Mouse (Mus musculus): ENCODE results near the gene Cdan1. TPM values are rescaled to one million over a fixed set of nuclear protein-coding genes. Genes with fewer than 3 reads are reported as not detected.
A peak's percentile ranks its signal among the peaks of the same experiment; 100 is the strongest.

Cdan1 gene
- 7.9 and 10.3 TPM in 2 replicates for polyA plus RNA-seq (2014; fragmentation: Nextera tagmentation; extraction: Ambion mirVana)

DNA sequence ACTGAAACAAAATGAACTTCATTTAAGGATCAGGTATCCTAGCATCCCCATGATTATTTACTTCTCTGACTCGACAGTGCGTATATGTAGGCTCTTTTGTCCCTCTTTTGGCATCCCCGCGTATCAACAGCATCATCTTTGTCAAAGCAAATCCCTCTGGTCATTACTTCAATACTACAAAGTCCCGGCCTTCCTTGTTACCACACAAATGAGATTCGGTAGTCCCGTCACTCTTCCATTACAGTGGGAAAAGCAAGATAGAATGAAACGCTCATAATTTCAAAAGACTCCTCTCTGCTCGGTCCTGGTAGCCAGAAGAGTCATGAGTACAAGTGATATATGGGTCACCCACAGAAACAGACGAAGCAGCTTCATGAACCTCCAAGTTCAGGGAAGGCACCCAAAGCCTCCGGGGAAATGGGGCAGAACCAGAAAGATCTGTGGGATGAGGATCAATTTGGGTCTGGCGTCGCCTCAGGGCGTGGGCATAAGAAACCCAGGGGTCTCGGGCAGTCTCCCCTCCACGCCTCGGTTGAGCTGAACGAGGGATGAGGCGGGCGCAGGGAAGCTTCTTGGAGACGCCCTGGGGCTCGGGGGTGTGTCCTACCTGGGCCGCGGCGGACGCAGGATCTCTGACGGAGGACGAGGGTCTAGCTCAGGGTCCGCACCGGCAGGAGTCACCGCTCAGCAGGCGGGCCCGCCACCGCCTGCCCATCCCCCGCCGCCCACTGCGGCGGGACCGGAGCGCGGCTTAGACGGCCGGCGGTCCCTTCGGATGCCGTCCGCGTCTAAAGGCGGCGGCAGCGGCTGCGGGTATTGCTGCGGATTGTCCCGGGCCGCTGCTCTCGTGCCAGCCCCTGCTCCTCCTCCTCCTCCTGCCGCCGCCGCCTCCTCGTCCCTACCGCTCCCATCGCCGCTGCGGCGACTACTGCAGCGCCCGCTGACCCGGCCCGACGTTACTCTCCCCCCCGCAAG is at the start of gene Cdan1:
Cdan1 (minus strand) TSS at position 680 of the 975 bp plus-strand sequence.
- Histone ChIP-seq H3K9me3 (ENCODE audit: control insufficient read depth, low read depth, low read length) (no peaks in the 10 kb centered on the region), H3K4me1 (ENCODE audit: control insufficient read depth, insufficient read depth, low read length) (peaks cover 5% of the 10 kb centered on the region; the same call in 1 of the 2 replicates), H3K27me3 (ENCODE audit: control insufficient read depth, insufficient read depth, low read length) (no peaks in the 10 kb centered on the region), H3K9ac (replicated peaks; ENCODE audit: low read depth, low read length) (peak within 1 kb of the TSS; percentile 41), H3K27ac (ENCODE audit: low read length) (no peak within 1 kb of the TSS), H3K36me3 (ENCODE audit: control insufficient read depth, insufficient read depth, low read length) (no peaks in the 10 kb centered on the region), H3K4me2 (replicated peaks; ENCODE audit: low read depth, low read length) (peak within 1 kb of the TSS; percentile 64), H3K4me3 (ENCODE audit: low read depth, low read length) (peak within 1 kb of the TSS; percentile 58)
- under 1% methylated on average over 61 of the region's 71 CpGs for WGBS
- ATAC-seq (ENCODE audit: insufficient number of reproducible peaks, insufficient read depth, low FRiP score, low read depth) = peak; percentile 55

DNA sequence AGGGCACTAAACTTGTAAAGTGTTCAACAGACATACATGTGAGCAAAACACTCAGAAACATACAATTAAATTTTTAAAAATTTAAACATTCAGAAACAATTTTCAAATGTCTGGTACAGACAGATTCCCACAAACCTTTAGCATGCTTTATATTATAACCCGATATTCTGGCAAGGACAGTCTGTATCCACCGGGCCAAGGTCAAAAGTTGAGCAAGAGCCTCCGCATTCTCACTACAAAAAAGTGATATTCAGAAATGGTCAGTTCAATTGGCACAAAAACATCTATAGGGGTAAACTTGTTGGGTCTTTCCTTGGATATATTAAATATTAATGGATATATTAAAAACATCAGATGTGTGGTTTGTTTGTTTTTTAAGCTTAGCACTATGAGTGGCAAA is 46.4 kb upstream of the Cdan1 start:
- Histone ChIP-seq H3K4me2 (replicated peaks; ENCODE audit: low read depth, low read length) (no peak overlapping the region), H3K27ac (ENCODE audit: low read length) (no peak overlapping the region), H3K4me3 (ENCODE audit: low read depth, low read length) (no peak overlapping the region), H3K9me3 (ENCODE audit: control insufficient read depth, low read depth, low read length) (no peaks in the 10 kb centered on the region), H3K36me3 (ENCODE audit: control insufficient read depth, insufficient read depth, low read length) (peaks cover 51% of the 10 kb centered on the region), H3K27me3 (ENCODE audit: control insufficient read depth, insufficient read depth, low read length) (no peaks in the 10 kb centered on the region), H3K9ac (replicated peaks; ENCODE audit: low read depth, low read length) (no peak overlapping the region), H3K4me1 (ENCODE audit: control insufficient read depth, insufficient read depth, low read length) (no peaks in the 10 kb centered on the region)
- ATAC-seq (ENCODE audit: insufficient number of reproducible peaks, insufficient read depth, low FRiP score, low read depth) = no peak
- WGBS = 95% methylated on average over 3 of the region's 3 CpGs

DNA sequence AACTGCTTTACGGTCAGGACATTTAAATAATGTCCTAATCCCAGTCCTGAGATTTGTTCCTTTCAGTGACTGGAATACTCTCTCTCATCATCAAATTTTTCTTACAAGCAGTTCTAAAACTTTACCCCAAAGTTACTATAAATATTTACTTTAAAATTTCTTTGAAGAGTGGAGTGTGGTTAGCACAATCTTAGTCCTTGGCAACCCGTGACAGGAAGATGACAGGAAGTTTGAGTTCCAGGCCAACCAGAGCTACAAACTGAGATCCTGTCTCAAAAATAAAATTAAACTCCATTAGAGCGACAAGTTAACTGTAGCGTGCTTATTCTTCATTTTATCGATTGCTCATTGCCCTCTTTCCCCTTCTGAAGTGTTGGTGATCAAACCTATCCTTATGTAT is 37.7 kb upstream of the Cdan1 start:
- Histone ChIP-seq H3K4me2 (replicated peaks; ENCODE audit: low read depth, low read length) (no peak overlapping the region), H3K27me3 (ENCODE audit: control insufficient read depth, insufficient read depth, low read length) (no peaks in the 10 kb centered on the region), H3K9me3 (ENCODE audit: control insufficient read depth, low read depth, low read length) (no peaks in the 10 kb centered on the region), H3K27ac (ENCODE audit: low read length) (no peak overlapping the region), H3K4me3 (ENCODE audit: low read depth, low read length) (no peak overlapping the region), H3K4me1 (ENCODE audit: control insufficient read depth, insufficient read depth, low read length) (no peaks in the 10 kb centered on the region), H3K36me3 (ENCODE audit: control insufficient read depth, insufficient read depth, low read length) (peaks cover 23% of the 10 kb centered on the region), H3K9ac (replicated peaks; ENCODE audit: low read depth, low read length) (no peak overlapping the region)
- WGBS = 73% methylated on average over 5 of the region's 5 CpGs
- ATAC-seq (ENCODE audit: insufficient number of reproducible peaks, insufficient read depth, low FRiP score, low read depth) = no peak

DNA sequence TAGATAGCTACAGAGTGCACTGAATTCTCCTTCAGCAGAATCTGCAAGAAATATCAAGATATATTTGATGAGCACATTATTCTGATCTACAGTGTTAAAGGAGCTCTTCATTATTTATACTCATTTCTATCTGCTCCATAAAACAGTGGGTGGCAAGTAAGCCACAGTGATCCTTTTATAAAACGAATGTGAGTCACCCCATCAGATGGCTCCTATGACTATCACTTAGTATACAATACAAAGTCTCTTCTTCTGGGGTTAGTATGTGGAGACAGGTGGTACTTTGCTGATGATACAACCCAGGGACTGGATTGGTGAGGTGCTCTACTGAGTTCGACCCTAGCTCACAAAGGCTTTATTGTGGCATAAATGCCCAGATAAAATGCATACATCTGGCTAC is 23.3 kb upstream of the Cdan1 start:
- Histone ChIP-seq H3K9me3 (ENCODE audit: control insufficient read depth, low read depth, low read length) (no peaks in the 10 kb centered on the region), H3K4me2 (replicated peaks; ENCODE audit: low read depth, low read length) (no peak overlapping the region), H3K4me1 (ENCODE audit: control insufficient read depth, insufficient read depth, low read length) (no peaks in the 10 kb centered on the region), H3K9ac (replicated peaks; ENCODE audit: low read depth, low read length) (no peak overlapping the region), H3K27ac (ENCODE audit: low read length) (no peak overlapping the region), H3K27me3 (ENCODE audit: control insufficient read depth, insufficient read depth, low read length) (no peaks in the 10 kb centered on the region), H3K4me3 (ENCODE audit: low read depth, low read length) (no peak overlapping the region), H3K36me3 (ENCODE audit: control insufficient read depth, insufficient read depth, low read length) (peaks cover 30% of the 10 kb centered on the region; the same call in 1 of the 2 replicates)
- ATAC-seq (ENCODE audit: insufficient number of reproducible peaks, insufficient read depth, low FRiP score, low read depth) = no peak
- WGBS = 82% methylated on average over 2 of the region's 2 CpGs

DNA sequence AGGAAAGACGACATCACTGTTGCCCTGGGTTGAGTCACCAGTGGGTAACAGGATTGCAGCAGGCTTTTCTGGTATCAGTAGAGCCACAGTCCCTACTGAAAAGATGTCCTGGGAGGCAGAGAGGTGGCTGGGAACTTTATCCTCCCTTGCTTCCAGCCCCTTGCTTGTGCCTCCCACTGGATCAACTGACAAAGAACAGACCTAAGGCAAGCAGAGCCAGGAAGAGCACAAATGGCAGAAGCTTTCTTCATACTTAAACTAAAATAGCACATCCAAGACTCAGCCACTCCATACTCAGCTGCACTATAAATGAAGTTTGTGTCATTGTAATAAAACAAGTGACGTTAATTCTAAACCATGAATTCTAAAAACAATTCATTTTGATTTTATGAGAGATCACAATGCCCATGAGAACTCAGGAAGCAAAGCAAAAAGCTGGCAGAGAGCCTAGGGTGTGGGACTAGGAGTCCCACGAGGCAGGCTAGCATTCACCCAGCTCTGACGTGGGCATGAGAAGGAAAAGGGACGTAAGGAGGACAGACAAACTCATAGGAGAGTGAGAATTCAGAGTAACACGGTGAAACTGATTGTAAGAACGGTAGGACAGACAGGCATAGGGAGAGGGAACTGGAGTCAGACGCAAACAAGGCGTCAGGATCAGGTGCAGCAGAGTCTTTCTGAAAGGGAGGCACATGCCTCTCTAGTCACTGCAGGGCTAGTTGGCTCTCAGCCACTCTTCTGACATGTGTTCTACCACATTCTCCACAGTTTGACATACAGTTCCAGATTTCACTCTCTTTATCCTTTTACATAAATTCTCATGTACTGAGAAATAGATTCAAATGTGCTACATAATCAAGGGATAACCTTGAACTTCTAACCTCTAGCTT is 21.8 kb upstream of the Cdan1 start:
- 78% methylated on average over 9 of the region's 9 CpGs for whole genome bisulfite sequencing
- no peaks in the 10 kb centered on the region for H3K4me1 ChIP-seq (ENCODE audit: control insufficient read depth, insufficient read depth, low read length)
- H3K4me3 ChIP-seq (ENCODE audit: low read depth, low read length) = no peak overlapping the region
- no peaks in the 10 kb centered on the region for H3K27me3 ChIP-seq (ENCODE audit: control insufficient read depth, insufficient read depth, low read length)
- H3K4me2 ChIP-seq (replicated peaks; ENCODE audit: low read depth, low read length) = no peak overlapping the region
- H3K9me3 ChIP-seq (ENCODE audit: control insufficient read depth, low read depth, low read length) = no peaks in the 10 kb centered on the region
- H3K27ac ChIP-seq (ENCODE audit: low read length) = peak overlapping the region; percentile 17; the same call in 1 of the 2 replicates
- H3K9ac ChIP-seq (replicated peaks; ENCODE audit: low read depth, low read length) = no peak overlapping the region
- no peak for ATAC-seq (ENCODE audit: insufficient number of reproducible peaks, insufficient read depth, low FRiP score, low read depth)
- H3K36me3 ChIP-seq (ENCODE audit: control insufficient read depth, insufficient read depth, low read length) = peaks cover 35% of the 10 kb centered on the region; the same call in 1 of the 2 replicates

DNA sequence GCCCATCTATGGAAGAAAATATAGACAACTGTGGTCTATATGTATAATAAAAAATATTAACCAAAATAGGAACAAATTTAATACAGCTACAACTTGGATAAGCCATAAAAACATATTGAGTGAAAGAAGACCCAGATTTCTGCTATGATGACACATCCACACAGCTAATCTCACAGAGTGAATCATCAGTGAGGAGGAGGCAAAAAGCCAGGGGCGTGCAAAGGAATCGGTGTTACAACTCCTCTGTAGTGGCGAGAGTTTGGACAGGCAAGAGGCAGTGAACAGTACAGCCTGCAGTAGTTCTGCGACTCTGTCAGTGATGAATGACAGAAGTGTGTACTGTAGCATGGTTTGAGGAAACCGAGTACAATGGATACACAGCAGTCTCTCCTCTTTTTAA is 17.4 kb upstream of the Cdan1 start:
- Histone ChIP-seq H3K4me1 (ENCODE audit: control insufficient read depth, insufficient read depth, low read length) (no peaks in the 10 kb centered on the region), H3K27ac (ENCODE audit: low read length) (no peak overlapping the region), H3K36me3 (ENCODE audit: control insufficient read depth, insufficient read depth, low read length) (peaks cover 32% of the 10 kb centered on the region), H3K27me3 (ENCODE audit: control insufficient read depth, insufficient read depth, low read length) (no peaks in the 10 kb centered on the region), H3K9me3 (ENCODE audit: control insufficient read depth, low read depth, low read length) (no peaks in the 10 kb centered on the region), H3K4me2 (replicated peaks; ENCODE audit: low read depth, low read length) (no peak overlapping the region), H3K9ac (replicated peaks; ENCODE audit: low read depth, low read length) (no peak overlapping the region), H3K4me3 (ENCODE audit: low read depth, low read length) (no peak overlapping the region)
- 85% methylated on average over 5 of the region's 5 CpGs for WGBS
- ATAC-seq (ENCODE audit: insufficient number of reproducible peaks, insufficient read depth, low FRiP score, low read depth) = no peak

DNA sequence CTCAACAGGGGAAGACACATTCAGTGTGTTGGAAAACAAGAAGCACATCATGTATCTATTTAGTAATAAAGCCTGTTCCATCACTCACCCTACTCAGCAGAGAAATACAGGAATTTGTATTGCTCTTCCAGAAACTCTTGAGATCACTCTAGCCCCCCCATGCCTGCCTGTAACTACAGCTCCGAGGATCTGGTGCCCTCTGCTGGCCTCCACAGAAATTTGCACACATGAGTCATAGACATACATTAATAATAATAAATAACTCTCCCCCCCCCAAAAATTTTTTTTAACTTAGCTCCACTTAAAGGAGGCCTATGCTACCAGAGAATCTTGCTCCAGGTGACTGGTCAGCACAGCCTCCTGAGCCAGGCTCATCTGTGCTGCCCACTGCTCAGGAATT is 16.6 kb upstream of the Cdan1 start:
- WGBS = 8% methylated on average over 1 of the region's 1 CpGs
- H3K36me3 ChIP-seq (ENCODE audit: control insufficient read depth, insufficient read depth, low read length) = peaks cover 39% of the 10 kb centered on the region
- no peak overlapping the region for H3K4me2 ChIP-seq (replicated peaks; ENCODE audit: low read depth, low read length)
- no peaks in the 10 kb centered on the region for H3K27me3 ChIP-seq (ENCODE audit: control insufficient read depth, insufficient read depth, low read length)
- no peak for ATAC-seq (ENCODE audit: insufficient number of reproducible peaks, insufficient read depth, low FRiP score, low read depth)
- H3K4me1 ChIP-seq (ENCODE audit: control insufficient read depth, insufficient read depth, low read length) = no peaks in the 10 kb centered on the region
- H3K27ac ChIP-seq (ENCODE audit: low read length) = no peak overlapping the region
- no peaks in the 10 kb centered on the region for H3K9me3 ChIP-seq (ENCODE audit: control insufficient read depth, low read depth, low read length)
- no peak overlapping the region for H3K9ac ChIP-seq (replicated peaks; ENCODE audit: low read depth, low read length)
- no peak overlapping the region for H3K4me3 ChIP-seq (ENCODE audit: low read depth, low read length)

DNA sequence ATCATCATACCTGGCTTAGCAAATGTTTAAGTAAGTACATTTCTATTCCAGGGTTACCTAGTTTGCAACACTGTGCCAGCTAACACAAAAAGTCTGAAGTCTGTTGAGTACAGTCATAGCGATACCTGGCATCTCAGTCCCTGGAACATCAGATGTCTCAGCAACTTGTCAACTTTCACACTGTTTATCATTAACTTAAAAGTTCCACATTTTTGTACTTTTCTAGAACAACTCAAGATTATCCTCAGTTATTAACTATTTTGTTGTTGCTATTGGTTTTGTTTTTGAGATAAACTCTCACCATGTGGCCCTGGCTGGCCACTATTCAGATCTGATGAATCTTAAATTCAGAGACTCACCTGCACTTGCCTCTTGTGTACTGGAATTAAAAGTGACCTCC is 13.5 kb upstream of the Cdan1 start:
- no peaks in the 10 kb centered on the region for H3K9me3 ChIP-seq (ENCODE audit: control insufficient read depth, low read depth, low read length)
- no peak overlapping the region for H3K27ac ChIP-seq (ENCODE audit: low read length)
- no peak overlapping the region for H3K4me2 ChIP-seq (replicated peaks; ENCODE audit: low read depth, low read length)
- no peak overlapping the region for H3K9ac ChIP-seq (replicated peaks; ENCODE audit: low read depth, low read length)
- no peak for ATAC-seq (ENCODE audit: insufficient number of reproducible peaks, insufficient read depth, low FRiP score, low read depth)
- peaks cover 40% of the 10 kb centered on the region for H3K36me3 ChIP-seq (ENCODE audit: control insufficient read depth, insufficient read depth, low read length)
- WGBS = 97% methylated on average over 1 of the region's 1 CpGs
- H3K27me3 ChIP-seq (ENCODE audit: control insufficient read depth, insufficient read depth, low read length) = no peaks in the 10 kb centered on the region
- no peak overlapping the region for H3K4me3 ChIP-seq (ENCODE audit: low read depth, low read length)
- H3K4me1 ChIP-seq (ENCODE audit: control insufficient read depth, insufficient read depth, low read length) = no peaks in the 10 kb centered on the region

Data from stomach, embryonic 14.5 days (tissue).